Mouse (Mus musculus) A20 (cell line): ENCODE measurements at regions not wholly inside any gene's neighbourhood (a gene's known extent, or its start where the extent isn't known, plus 50 kb on each side); places are given as distances from the start of the nearest gene placed in this dataset.
"Not testable (repeated sequence)": the region's sequence is repeated elsewhere in the genome, so short reads cannot be mapped to it uniquely, and the experiment has no call there.

ENCODE experiments used
- DNase-seq: peaks from one replicate; pipeline ENCODE4 v3.0.0-alpha.2; 2011; ENCODE audit warnings: low read depth, low spot score

DNA sequence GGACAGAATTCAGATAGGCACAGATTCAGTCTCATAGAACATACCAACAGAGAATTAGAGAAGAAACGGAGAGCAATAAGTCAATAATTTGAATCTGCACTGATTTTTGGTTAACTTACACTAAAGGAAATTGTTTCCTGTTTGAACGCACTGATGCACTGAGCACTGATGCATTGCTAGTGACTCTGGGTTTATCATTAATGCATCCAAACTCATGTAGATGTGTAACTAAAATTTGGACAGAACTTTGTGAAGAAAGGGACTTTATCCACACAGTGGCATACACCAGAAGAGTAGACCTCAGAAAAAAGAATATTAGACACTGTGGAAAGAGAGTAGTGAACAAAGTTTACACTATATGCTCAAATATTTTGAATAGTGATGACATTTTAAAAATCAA lies 364.2 kb downstream of the Casp12 start:
- no peak for DNase-seq

DNA sequence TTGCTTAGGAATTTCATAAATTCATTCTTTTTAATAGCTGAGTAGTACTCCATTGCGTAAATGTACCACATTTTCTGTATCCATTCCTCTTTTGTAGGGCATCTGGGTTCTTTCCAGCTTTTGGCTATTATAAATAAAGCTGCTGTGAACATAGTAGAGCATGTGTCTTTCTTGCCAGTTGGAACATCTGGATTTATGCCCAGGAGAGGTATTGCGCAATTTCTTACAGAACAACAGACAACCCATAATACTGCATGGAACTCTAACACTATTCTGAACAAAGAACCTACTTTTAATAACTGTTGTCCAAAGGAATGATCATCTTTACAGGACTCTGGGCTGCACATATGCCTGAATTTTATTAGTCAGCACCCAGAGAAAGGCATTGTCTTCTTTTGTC lies 373.4 kb downstream of the Casp12 start:
- DNase-seq = not testable (repeated sequence)

GRCm38 (mm10) chr9:5728843-5729242 lies 383.6 kb downstream of the Casp12 start:
- DNase-seq = no peak

GRCm38 (mm10) chr9:5752686-5753301 lies 407.6 kb downstream of the Casp12 start:
- DNase-seq = peak; percentile 7

DNA sequence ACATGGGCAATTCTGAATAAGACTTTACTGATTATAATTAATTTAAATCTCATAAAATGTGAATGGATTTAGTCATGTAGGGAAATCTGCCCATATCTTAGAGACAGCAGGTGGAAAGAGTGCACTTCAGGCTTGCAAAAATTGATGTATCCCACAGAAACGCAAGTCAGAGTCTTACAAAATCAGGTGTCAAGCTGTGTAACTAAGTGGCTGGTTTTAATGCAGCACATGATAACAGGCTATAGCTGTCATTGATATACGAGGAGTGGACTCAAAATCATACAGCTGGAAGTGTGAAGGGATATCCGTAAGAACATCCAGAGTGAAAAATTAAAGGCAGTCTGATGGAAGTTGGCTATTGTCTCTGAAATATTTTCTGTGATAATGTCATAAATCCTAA lies 408.6 kb downstream of the Casp12 start:
- no peak for DNase-seq

GRCm38 (mm10) chr9:5761215-5761614 lies 407.2 kb upstream of the Pdgfd start:
- no peak for DNase-seq

DNA sequence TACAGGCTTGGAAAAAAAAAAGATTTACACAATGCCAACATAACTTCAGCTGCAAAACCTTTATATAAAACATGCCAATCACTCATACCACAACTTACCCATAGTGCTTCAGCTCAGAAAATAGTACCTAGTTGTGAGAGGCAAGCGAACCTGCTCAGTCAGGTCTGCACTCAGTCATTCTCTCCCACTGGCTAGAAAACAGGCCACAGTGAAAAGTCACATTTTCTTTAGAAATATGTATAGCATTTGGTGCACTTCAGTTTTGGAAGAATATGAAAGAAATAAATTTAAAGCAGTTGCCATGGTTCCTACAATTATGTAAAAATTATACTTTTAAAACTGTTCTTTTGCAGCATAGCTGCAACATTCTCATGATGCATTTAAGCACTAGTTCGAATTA lies 398.5 kb upstream of the Pdgfd start:
- DNase-seq = no peak

- DNase-seq = no peak
These were observed 397.2 kb upstream of the Pdgfd start for GRCm38 (mm10) chr9:5771158-5771557.
